Mouse (Mus musculus) mouse trophoblast stem cell (cell line): ENCODE results near the gene Pard3b.

ENCODE experiments used
- in situ Hi-C, 2 experiments: fragments of 300-500 bp; cut with MseI, MboI; formaldehyde crosslinking; loops; 2 replicates in 1 of 2; 3 replicates in 1 of 2; pipeline ENCODE4 v1.15.1; 2025

The Pard3b gene

DNA sequence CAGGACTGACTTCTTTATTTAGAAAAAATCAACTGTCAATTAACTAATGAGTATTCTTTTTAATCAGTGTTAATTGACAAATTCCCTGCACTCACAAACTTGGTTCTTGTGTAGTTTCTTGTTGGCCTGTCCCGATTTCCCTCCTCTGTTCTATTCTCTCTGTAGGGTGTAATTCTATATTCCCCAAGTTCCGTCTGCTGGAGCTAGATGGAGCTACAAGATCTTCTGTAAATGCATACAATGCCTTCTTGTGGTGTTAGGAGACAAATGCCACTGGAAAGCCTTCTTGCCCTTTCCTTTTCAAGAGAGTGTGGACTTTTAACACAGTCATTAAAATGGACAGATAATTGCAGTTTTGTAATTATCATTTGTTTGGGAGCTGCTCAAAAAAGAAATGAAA lies 286.3 kb downstream of the Pard3b start:
- in situ Hi-C loops: no loop called here

GRCm38 (mm10) chr1:61925541-61925940 lies 286.9 kb downstream of the Pard3b start:
- in situ Hi-C loops: no loop called here

DNA sequence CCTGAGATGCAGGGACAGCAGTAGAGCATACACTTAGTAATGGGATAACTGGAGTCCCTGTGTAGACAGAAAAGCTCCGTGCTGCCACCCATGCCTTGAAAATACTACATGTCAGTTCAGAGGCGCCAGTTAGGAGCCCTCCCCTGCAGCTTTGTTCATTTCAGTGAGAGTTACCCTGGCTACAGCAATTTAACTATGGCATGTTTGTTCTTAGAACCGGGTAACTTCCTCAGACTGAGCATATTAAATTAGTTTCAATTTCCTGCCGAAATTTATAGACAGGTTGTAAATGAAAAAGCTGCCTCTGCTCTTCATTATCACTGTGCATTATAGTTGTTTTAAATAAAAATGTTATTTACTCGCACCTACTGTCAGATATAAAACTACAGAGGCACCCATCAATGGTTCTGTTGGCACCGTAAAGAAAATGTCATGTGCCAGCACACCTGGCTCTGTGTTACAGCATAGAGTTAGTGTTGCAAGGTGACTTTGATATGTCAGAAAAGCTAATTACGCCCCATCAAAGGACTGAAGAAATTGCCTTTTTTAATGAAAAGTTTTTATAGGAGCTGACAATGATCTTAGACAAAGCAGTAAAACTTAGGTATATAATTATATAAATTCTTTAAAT lies 289.6 kb downstream of the Pard3b start:
- in situ Hi-C loops: no loop called here

GRCm38 (mm10) chr1:61933574-61933973 lies 294.9 kb downstream of the Pard3b start:
- in situ Hi-C loops: no loop called here

DNA sequence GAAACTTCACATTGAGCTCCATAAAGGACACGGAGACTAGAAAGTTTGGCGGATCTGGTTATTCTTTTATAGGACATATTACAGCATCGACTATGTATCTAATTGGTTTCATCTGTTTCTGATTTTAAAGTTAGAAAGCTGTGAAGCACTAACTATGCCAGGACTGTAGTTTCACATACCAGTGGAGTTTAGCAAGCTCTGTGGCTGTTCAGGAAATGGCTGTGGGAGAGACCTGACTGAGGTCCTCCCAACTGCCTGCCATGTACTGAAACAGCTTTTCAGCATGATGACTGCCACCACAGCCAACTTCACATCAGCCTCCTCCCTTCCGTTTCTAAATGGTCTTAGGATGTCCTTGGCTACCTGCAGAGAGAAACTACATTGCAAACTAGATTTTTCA lies 296.1 kb downstream of the Pard3b start:
- in situ Hi-C loops: no loop called here

GRCm38 (mm10) chr1:61939882-61940281 lies 301.3 kb downstream of the Pard3b start:
- in situ Hi-C loops: no loop called here

GRCm38 (mm10) chr1:61961533-61961932 lies 322.9 kb downstream of the Pard3b start:
- in situ Hi-C loops: no loop called here

DNA sequence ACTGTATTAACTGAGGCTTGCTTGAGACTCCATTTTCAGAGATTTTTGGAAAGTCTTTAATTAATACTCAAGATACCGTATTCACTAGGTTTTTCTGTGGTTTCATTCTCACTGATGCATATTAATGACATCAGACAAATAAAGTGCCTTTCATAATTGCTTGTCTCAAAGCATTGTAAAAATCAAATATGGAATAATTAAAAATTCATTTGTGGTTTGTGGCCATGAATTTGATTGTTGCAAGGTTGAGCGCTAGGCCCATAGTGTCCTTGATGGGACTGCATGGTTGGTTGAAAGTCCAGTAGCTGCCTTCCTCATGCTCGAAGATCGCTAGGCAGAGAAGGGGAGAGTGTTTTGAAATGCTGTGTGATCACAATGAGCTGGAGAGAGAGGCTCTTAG lies 323.9 kb downstream of the Pard3b start:
- in situ Hi-C loops: no loop called here

- in situ Hi-C loops: no loop called here
These were observed 328.5 kb downstream of the Pard3b start for GRCm38 (mm10) chr1:61967124-61967523.

GRCm38 (mm10) chr1:61967807-61968206 lies 329.2 kb downstream of the Pard3b start:
- in situ Hi-C loops: no loop called here

- in situ Hi-C loops: no loop called here
These were observed 359.1 kb downstream of the Pard3b start for GRCm38 (mm10) chr1:61997711-61998110.

DNA sequence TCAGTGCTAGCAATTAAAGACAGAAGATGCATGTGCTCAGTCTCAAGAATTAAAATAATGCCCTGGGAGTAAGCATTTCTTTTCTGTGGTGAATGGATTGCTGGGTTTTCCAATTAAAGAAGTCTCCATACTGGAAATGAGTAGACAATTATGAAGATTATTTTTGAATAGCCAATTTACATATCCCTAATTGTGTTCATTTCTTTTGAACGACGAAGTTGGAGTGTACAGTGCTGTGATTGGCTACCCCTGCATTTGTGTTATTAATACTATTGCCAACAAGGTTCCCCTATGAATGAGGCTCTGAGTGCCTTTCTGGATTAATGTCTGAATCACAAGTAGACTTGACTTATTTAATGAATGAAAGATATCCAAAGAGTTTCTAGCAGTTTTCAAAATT lies 370.2 kb downstream of the Pard3b start:
- in situ Hi-C loops: no loop called here

DNA sequence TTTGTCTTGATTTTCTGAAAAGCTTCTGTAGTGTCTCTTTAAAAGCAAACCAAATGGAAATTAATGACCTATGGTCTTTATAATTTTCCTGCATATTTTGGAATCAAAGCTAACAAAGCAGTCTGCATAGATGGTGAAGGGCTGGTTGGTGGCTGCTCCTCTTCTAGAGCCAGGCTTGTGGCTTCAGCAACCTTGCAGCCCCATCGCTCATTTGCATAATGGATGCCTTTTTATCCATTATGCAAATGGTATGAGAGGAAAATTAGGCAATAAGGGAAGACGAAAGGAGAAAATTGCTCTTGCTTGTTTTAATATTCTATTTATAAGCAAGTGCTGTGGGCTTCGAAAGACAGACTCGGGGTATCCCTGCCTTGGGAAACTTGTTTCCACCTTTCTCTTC lies 373.1 kb downstream of the Pard3b start:
- in situ Hi-C loops: no loop called here

DNA sequence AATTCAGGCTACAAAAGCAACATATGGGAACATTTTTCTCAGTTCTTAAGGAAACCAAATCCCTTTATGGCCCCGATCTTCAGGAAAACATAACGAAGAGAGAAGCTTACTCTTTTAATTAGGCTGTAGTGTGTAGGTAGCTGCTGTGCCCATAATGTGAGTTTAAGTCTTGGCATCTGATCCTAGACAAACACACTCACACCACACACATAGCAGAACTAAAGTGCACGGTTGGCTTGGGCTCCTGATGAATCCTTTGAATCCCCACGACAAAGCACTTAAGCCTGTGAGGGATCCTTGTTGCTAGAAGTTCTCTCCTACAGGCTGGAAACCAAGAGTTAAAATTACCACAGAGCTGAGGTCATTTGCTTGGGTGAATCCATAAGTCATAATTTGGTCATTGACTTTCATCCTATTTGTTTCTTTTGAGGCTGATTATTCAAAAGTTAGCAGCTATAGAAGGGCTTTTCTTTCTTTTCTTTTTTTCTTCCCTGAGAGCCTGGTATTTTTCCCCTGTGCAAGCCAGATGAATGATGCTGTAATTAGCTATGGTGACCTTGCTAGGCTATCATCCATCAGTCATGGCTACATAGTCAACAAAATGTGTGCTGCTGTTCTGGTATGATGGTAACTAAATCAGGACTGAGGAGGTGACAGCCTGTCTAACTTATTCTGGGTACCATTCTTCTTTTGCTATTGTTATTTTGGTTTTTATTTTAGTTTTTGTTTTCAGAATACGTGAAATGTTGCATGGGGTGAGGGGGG lies 378.1 kb downstream of the Pard3b start:
- in situ Hi-C loops: no loop called here

DNA sequence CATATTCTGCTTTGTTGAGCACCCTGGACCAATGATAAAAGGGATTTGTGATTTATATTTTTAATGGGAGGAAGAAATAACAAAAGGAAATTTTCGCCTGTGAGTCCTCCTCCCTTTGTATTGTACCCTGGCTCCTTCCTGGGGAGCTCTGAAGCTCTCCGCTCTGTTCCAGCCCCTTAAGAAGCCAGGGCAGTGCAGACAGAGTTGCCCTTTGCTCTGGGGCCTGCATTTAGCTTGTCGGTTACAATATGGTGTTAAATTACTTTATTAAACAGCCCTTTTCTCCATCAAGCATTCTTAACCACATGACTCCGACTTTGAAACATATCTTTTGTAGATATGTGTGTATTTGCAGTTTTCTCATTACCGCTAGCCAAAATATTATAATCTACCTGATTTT lies 379.7 kb downstream of the Pard3b start:
- in situ Hi-C loops: no loop called here

GRCm38 (mm10) chr1:62019743-62020142 lies 381.1 kb downstream of the Pard3b start:
- in situ Hi-C loops: no loop called here

GRCm38 (mm10) chr1:62041718-62042117 lies 403.1 kb downstream of the Pard3b start:
- in situ Hi-C loops: no loop called here

- in situ Hi-C loops: no loop called here
These were observed 410.0 kb downstream of the Pard3b start for GRCm38 (mm10) chr1:62048592-62048991.

DNA sequence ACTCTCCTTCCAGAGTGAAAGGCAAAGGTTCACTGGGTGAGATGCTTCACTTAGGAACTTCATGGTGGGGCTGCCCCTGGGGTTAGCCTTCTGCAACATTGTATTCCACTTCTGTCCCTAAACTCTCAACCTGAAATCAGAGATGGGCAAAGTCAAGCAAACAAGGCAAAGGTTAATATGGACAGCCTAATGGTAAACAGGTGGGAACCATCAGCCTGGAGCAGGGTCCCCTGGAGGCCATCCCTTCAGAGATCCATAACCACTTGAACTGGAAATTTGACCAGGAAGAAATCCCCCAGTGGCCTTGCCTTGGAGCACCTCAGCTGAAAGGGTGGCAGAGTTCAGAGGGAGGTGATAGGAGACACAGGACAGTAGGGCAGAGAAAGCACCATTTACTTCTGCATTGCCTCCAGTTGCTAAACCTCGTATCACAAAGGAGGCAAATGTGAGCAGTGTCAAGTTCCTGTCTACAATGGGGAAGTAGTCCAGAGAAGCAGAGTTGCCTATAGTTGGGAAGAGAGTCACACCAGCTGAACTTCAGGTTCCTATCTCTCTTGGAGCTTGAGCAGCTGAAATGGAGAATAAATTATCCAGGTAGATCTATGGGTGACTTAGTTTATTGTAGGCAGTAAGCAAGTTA lies 412.7 kb downstream of the Pard3b start:
- in situ Hi-C loops: no loop called here

DNA sequence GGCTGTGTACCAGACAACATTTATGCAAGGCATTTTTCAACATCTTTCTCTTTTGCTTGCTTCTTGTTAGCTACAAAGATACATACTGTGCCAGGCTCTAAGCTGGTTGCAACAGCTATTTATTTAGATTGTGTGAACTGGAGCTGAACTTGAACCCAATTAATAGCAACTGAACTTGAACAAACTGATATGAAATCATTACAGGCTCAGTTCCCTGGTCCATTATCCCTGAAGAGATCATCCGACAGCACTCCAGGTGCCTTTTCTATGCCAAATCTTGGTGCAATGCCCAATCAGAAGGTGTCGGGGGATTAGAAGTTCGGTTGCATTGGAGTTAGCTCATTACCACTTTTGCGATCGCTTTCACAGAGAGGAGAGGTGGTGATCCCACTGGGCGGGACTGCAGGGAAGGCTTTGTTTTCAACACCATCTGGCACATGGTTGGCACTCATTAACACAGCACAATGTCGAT lies 414.6 kb downstream of the Pard3b start:
- in situ Hi-C loops: no loop called here

DNA sequence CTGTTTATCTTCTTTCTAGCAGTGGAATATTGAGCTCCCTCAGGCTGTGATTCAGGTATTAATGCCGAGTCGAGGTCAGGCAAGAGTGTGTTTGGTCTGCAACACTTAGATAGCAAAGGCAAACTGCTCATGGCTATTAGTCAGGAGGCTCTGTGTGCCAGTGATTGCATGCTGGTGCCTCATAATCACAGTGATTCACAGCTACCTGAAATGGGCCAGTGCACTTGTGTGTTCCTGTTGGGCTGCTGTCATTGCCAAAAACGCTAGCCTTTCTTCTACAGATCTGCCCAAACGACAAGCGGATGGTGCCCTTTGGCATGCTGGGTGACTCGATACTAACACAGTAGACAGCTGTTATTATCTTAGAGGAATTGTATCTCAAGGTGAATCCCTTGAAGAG lies 416.7 kb downstream of the Pard3b start:
- in situ Hi-C loops: no loop called here

- in situ Hi-C loops: no loop called here
These were observed 432.0 kb downstream of the Pard3b start for GRCm38 (mm10) chr1:62070617-62071016.

- in situ Hi-C loops: no loop called here
These were observed 432.5 kb downstream of the Pard3b start for GRCm38 (mm10) chr1:62071139-62071538.
